Mouse (Mus musculus): Measurements from ENCODE around the gene Kcnj6. TPM values are rescaled to one million over a fixed set of nuclear protein-coding genes. Genes with fewer than 3 reads are reported as not detected.

Gene Kcnj6
- polyA plus RNA-seq, 1 experiment from 2014 or later, result 3.3 TPM

- H3K9ac ChIP-seq (replicated peaks; ENCODE audit: low read length), result no peak overlapping the region
- H3K9me3 ChIP-seq (ENCODE audit: control insufficient read depth, low read length), result no peaks in the 10 kb centered on the region
- H3K4me2 ChIP-seq (ENCODE audit: low read length), result no peak overlapping the region
- DNase-seq, result no peak
- H3K27ac ChIP-seq (replicated peaks; ENCODE audit: low read depth, low read length), result no peak overlapping the region
- no peaks in the 10 kb centered on the region for H3K27me3 ChIP-seq (ENCODE audit: control insufficient read depth, insufficient read depth, low read length)
- H3K4me3 ChIP-seq (replicated peaks; ENCODE audit: low read depth, low read length), result no peak overlapping the region
- WGBS, result 83% methylated on average over 1 of the region's 1 CpGs
- no peaks in the 10 kb centered on the region for H3K36me3 ChIP-seq (ENCODE audit: control insufficient read depth, insufficient read depth, low read length)
- ATAC-seq (ENCODE audit: low FRiP score, low TSS enrichment), result no peak
- H3K4me1 ChIP-seq (ENCODE audit: control insufficient read depth, insufficient read depth, low read length), result no peaks in the 10 kb centered on the region
These were observed 260.2 kb downstream of the Kcnj6 start for GRCm38 (mm10) chr16:94737359-94737687.

GRCm38 (mm10) chr16:94736462-94737358 is 260.8 kb downstream of the Kcnj6 start:
- no peak overlapping the region for H3K4me2 ChIP-seq (ENCODE audit: low read length)
- H3K36me3 ChIP-seq (ENCODE audit: control insufficient read depth, insufficient read depth, low read length), result no peaks in the 10 kb centered on the region
- no peaks in the 10 kb centered on the region for H3K9me3 ChIP-seq (ENCODE audit: control insufficient read depth, low read length)
- H3K4me1 ChIP-seq (ENCODE audit: control insufficient read depth, insufficient read depth, low read length), result no peaks in the 10 kb centered on the region
- no peaks in the 10 kb centered on the region for H3K27me3 ChIP-seq (ENCODE audit: control insufficient read depth, insufficient read depth, low read length)
- DNase-seq (no peak), ATAC-seq (ENCODE audit: low FRiP score, low TSS enrichment) (no peak)
- H3K27ac ChIP-seq (replicated peaks; ENCODE audit: low read depth, low read length), result no peak overlapping the region
- no peak overlapping the region for H3K4me3 ChIP-seq (replicated peaks; ENCODE audit: low read depth, low read length)
- WGBS, result 83% methylated on average over 8 of the region's 8 CpGs
- H3K9ac ChIP-seq (replicated peaks; ENCODE audit: low read length), result no peak overlapping the region

GRCm38 (mm10) chr16:94735472-94735871 is 262.0 kb downstream of the Kcnj6 start:
- Histone ChIP-seq H3K27ac (replicated peaks; ENCODE audit: low read depth, low read length) (no peak overlapping the region), H3K9ac (replicated peaks; ENCODE audit: low read length) (no peak overlapping the region), H3K27me3 (ENCODE audit: control insufficient read depth, insufficient read depth, low read length) (no peaks in the 10 kb centered on the region), H3K4me3 (replicated peaks; ENCODE audit: low read depth, low read length) (no peak overlapping the region), H3K9me3 (ENCODE audit: control insufficient read depth, low read length) (no peaks in the 10 kb centered on the region), H3K36me3 (ENCODE audit: control insufficient read depth, insufficient read depth, low read length) (no peaks in the 10 kb centered on the region), H3K4me2 (ENCODE audit: low read length) (no peak overlapping the region), H3K4me1 (ENCODE audit: control insufficient read depth, insufficient read depth, low read length) (no peaks in the 10 kb centered on the region)
- WGBS, result 69% methylated on average over 3 of the region's 3 CpGs
- ATAC-seq (ENCODE audit: low FRiP score, low TSS enrichment) (no peak), DNase-seq (no peak)

- ATAC-seq (ENCODE audit: low FRiP score, low TSS enrichment) (no peak), DNase-seq (no peak)
- no peaks in the 10 kb centered on the region for H3K36me3 ChIP-seq (ENCODE audit: control insufficient read depth, insufficient read depth, low read length)
- 70% methylated on average over 12 of the region's 12 CpGs for WGBS
- H3K27me3 ChIP-seq (ENCODE audit: control insufficient read depth, insufficient read depth, low read length), result no peaks in the 10 kb centered on the region
- no peaks in the 10 kb centered on the region for H3K9me3 ChIP-seq (ENCODE audit: control insufficient read depth, low read length)
- H3K4me1 ChIP-seq (ENCODE audit: control insufficient read depth, insufficient read depth, low read length), result no peaks in the 10 kb centered on the region
- no peak overlapping the region for H3K4me3 ChIP-seq (replicated peaks; ENCODE audit: low read depth, low read length)
- H3K9ac ChIP-seq (replicated peaks; ENCODE audit: low read length), result no peak overlapping the region
- no peak overlapping the region for H3K4me2 ChIP-seq (ENCODE audit: low read length)
- no peak overlapping the region for H3K27ac ChIP-seq (replicated peaks; ENCODE audit: low read depth, low read length)
These were observed 266.5 kb downstream of the Kcnj6 start for GRCm38 (mm10) chr16:94731027-94731426.

- H3K9ac ChIP-seq (replicated peaks; ENCODE audit: low read length), result no peak overlapping the region
These were observed 268.3 kb downstream of the Kcnj6 start for GRCm38 (mm10) chr16:94729236-94729635.

GRCm38 (mm10) chr16:94724747-94725211 is 272.7 kb downstream of the Kcnj6 start:
- under 1% methylated on average over 18 of the region's 18 CpGs for WGBS
- H3K27me3 ChIP-seq (ENCODE audit: control insufficient read depth, insufficient read depth, low read length), result no peaks in the 10 kb centered on the region
- H3K4me3 ChIP-seq (replicated peaks; ENCODE audit: low read depth, low read length), result peak overlapping the region; percentile 54
- H3K27ac ChIP-seq (replicated peaks; ENCODE audit: low read depth, low read length), result peak overlapping the region; percentile 93
- H3K4me1 ChIP-seq (ENCODE audit: control insufficient read depth, insufficient read depth, low read length), result peaks cover 6% of the 10 kb centered on the region; the same call in 1 of the 2 replicates
- no peaks in the 10 kb centered on the region for H3K9me3 ChIP-seq (ENCODE audit: control insufficient read depth, low read length)
- H3K36me3 ChIP-seq (ENCODE audit: control insufficient read depth, insufficient read depth, low read length), result no peaks in the 10 kb centered on the region
- peak; percentile 43 for ATAC-seq (ENCODE audit: low FRiP score, low TSS enrichment)
- peak; percentile 76 for DNase-seq
- H3K4me2 ChIP-seq (ENCODE audit: low read length), result peak overlapping the region; percentile 93
- H3K9ac ChIP-seq (replicated peaks; ENCODE audit: low read length), result peak overlapping the region; percentile 60

More at GRCm38 (mm10) chr16:94729236-94729635, 268.3 kb downstream of the Kcnj6 start:
- DNase-seq, result no peak
- no peaks in the 10 kb centered on the region for H3K9me3 ChIP-seq (ENCODE audit: control insufficient read depth, low read length)
- no peak for ATAC-seq (ENCODE audit: low FRiP score, low TSS enrichment)
- no peaks in the 10 kb centered on the region for H3K36me3 ChIP-seq (ENCODE audit: control insufficient read depth, insufficient read depth, low read length)
- 0 out of 2 replicates have a peak, but pooled peaks cover 3% of the 10 kb centered on the region for H3K4me1 ChIP-seq (ENCODE audit: control insufficient read depth, insufficient read depth, low read length)
- H3K27ac ChIP-seq (replicated peaks; ENCODE audit: low read depth, low read length), result no peak overlapping the region
- no peak overlapping the region for H3K4me3 ChIP-seq (replicated peaks; ENCODE audit: low read depth, low read length)
- H3K27me3 ChIP-seq (ENCODE audit: control insufficient read depth, insufficient read depth, low read length), result no peaks in the 10 kb centered on the region
- no peak overlapping the region for H3K4me2 ChIP-seq (ENCODE audit: low read length)
- 89% methylated on average over 6 of the region's 6 CpGs for WGBS

GRCm38 (mm10) chr16:94724061-94724596 is 273.4 kb downstream of the Kcnj6 start:
- Histone ChIP-seq H3K27ac (replicated peaks; ENCODE audit: low read depth, low read length) (peak overlapping the region; percentile 93), H3K9me3 (ENCODE audit: control insufficient read depth, low read length) (no peaks in the 10 kb centered on the region), H3K4me3 (replicated peaks; ENCODE audit: low read depth, low read length) (peak overlapping the region; percentile 54), H3K4me1 (ENCODE audit: control insufficient read depth, insufficient read depth, low read length) (peaks cover 6% of the 10 kb centered on the region; the same call in 1 of the 2 replicates), H3K4me2 (ENCODE audit: low read length) (peak overlapping the region; percentile 93), H3K9ac (replicated peaks; ENCODE audit: low read length) (peak overlapping the region; percentile 60), H3K27me3 (ENCODE audit: control insufficient read depth, insufficient read depth, low read length) (no peaks in the 10 kb centered on the region), H3K36me3 (ENCODE audit: control insufficient read depth, insufficient read depth, low read length) (no peaks in the 10 kb centered on the region)
- peak; percentile 95 for DNase-seq
- ATAC-seq (ENCODE audit: low FRiP score, low TSS enrichment), result peak; percentile 95
- WGBS, result 0% methylated on average over 23 of the region's 23 CpGs

- H3K4me3 ChIP-seq (replicated peaks; ENCODE audit: low read depth, low read length), result no peak overlapping the region
- WGBS, result 80% methylated on average over 12 of the region's 12 CpGs
- H3K4me1 ChIP-seq (ENCODE audit: control insufficient read depth, insufficient read depth, low read length), result peaks cover 6% of the 10 kb centered on the region; the same call in 1 of the 2 replicates
- no peak for ATAC-seq (ENCODE audit: low FRiP score, low TSS enrichment)
- no peaks in the 10 kb centered on the region for H3K36me3 ChIP-seq (ENCODE audit: control insufficient read depth, insufficient read depth, low read length)
- no peak for DNase-seq
- H3K4me2 ChIP-seq (ENCODE audit: low read length), result no peak overlapping the region
- no peaks in the 10 kb centered on the region for H3K9me3 ChIP-seq (ENCODE audit: control insufficient read depth, low read length)
- no peak overlapping the region for H3K9ac ChIP-seq (replicated peaks; ENCODE audit: low read length)
- no peak overlapping the region for H3K27ac ChIP-seq (replicated peaks; ENCODE audit: low read depth, low read length)
- no peaks in the 10 kb centered on the region for H3K27me3 ChIP-seq (ENCODE audit: control insufficient read depth, insufficient read depth, low read length)
These were observed 274.6 kb downstream of the Kcnj6 start for GRCm38 (mm10) chr16:94722936-94723335.

Data from midbrain, embryonic 14.5 days (tissue).